Mouse (Mus musculus) ovary, postnatal 10 days (tissue): ENCODE results near the gene Ambra1.

Experiments
- DNase-seq: peaks from one replicate; pipeline ENCODE4 v3.0.0; 2022; ENCODE audit warnings: low spot score

Ambra1 gene

DNA sequence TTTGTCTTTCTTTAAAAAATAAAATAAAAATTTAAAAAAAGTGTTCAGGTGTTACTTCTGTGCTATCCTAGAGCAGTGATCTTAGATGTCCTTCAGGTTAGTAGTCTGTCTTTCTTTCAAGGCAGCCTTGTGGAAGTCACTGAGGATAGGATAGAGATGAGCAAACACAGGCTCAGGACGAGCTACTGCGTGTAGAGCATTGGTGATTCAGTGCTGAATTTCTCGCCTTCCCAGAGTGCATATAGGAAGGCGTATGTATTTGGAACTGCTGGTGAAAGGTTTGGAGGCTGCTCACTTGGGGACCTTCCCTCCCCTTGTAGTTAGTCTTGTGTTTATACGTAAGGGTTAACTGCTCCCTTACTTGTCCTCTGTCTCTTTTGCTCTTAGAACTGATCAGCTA lies 5.3 kb downstream of the Ambra1 start:
- no peak for DNase-seq

DNA sequence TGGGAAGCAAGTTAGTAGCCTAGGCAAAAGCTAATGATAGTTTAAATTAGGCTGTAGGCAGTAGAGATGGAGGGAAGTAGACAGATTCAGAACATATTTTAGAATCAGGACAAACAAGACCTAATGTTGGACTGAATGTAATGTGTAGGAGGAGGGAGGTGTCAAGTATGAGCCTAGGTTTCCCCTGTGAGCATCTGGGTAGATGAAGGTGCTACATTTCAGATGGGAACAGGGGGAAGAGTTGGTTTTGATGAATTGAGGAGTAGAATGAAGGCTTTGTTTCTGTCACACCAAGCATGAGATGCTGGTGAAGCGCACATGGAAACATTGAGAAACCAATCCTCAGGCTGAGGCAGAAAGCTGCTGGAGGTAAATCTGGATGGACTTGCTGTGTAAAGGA lies 9.7 kb downstream of the Ambra1 start:
- no peak for DNase-seq

DNA sequence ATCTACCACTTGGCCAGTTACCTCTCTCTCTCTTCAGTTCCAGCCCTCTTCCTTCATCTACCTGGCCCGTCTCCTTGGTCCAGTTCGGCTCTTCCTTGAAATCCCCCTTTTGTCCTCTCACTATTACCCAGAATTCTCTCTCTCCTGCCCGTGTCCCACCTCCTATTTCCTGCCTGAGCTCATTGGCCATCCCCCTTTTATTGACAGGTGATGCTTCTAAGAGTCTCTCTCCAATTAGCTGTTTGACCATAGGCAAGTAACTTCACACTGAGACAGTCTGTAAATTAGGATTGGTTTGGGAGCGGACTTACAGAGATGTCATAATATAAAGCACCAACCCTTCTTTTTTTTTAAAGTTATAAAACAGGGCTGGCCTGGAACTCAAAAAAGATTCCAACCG lies 14.8 kb downstream of the Ambra1 start:
- DNase-seq, result no peak

DNA sequence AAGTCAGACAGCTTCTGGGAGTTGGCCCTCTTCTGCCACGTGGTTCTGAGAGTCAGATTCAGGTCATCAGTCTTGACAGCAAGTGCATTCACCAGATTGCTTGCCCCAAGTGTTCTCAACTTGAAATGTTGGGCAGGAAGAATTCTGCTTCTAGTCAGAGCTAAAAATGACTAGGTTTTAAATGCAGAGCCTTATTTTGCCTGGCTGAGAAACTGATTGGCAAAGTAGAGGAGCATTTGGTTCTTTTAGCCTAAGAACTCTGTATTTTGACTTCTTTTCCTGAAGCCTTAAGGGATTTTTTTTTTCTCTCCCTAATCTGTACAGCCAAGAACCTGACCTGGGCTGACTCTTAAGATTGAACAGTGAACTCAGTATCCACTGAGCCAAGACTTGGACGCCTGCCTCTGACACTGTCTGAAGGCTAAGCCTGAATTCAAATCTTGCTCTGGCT lies 19.9 kb downstream of the Ambra1 start:
- no peak for DNase-seq

DNA sequence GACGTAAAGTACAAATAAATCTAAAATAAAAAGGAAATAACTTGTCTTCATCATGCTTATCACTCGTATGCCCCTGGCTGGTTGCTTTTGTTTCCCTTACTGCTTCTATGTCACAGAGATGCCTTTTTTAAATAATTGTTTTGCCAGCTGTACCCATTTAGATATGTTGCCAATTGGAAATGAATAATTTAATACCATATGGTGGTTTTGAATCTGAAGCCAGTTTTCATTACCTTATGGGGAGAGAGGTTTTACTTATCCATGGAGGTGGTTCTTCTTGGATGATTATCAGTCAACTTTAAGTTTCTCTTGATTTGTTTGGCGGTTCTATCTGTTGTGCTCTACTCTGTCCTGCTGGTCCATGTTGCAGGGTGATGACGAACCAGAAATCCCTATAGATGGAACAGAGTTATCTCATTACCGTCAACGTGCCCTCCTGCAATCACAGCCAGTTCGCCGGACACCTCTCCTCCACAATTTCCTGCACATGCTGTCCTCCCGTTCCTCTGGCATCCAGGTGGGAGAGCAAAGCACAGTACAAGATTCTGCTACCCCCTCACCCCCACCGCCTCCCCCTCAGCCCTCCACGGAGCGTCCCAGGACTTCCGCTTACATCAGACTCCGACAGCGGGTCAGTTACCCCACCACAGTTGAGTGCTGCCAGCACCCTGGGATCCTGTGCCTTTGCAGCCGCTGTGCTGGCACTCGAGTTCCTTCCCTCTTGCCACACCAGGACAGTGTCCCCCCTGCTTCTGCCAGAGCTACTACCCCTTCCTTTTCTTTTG lies 42.2 kb downstream of the Ambra1 start:
- no peak for DNase-seq

DNA sequence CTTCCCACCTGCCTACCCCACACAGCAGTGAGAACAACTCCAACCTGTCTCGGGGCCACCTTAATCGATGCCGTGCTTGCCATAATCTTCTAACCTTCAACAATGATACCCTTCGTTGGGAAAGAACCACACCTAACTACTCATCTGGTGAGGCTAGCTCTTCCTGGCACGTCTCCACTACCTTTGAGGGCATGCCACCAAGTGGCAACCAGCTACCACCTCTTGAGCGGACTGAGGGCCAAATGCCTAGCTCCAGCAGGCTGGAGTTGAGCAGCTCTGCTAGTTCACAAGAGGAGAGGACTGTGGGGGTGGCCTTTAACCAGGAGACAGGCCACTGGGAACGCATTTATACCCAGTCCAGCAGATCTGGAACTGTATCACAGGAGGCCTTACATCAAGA lies 43.4 kb downstream of the Ambra1 start:
- DNase-seq, result no peak

DNA sequence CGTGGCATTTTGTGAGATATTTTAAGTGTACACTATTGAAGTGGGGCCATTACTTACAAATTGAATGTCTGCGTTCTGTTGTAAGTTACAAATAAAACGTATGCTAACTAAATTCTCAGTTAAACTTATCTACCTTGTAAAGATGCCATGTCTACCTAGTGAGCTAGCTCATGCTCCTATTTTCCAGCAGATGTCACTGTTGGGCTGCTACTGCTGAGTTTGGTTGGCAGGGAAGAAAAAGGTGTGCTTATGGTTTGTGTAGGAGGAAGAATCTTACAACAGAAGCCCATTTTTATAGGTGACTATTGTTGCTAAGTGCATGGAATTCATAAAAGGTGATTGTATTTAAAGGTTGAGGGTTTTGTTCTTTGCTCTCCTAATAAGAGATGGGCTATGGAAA lies 49.2 kb downstream of the Ambra1 start:
- DNase-seq, result no peak

DNA sequence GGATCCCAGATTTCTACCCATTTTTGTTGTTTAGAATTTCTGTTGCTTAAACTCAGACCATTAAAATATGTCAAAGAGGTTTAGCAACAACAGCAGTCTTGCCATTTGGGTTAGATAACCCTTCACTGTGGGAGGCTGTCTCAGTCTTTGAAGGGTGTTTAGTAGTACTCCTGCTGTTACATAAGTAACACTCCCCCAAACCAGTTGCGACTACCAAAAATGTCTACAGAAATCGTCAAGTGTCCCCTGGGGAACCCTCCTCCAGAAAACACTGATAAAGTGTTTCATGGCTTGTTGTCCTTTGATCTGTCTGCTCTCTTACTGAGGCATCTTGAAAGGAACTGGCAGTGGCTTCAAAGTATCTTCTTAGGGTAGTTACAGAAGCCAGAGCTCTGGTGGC lies 61.7 kb downstream of the Ambra1 start:
- no peak for DNase-seq

DNA sequence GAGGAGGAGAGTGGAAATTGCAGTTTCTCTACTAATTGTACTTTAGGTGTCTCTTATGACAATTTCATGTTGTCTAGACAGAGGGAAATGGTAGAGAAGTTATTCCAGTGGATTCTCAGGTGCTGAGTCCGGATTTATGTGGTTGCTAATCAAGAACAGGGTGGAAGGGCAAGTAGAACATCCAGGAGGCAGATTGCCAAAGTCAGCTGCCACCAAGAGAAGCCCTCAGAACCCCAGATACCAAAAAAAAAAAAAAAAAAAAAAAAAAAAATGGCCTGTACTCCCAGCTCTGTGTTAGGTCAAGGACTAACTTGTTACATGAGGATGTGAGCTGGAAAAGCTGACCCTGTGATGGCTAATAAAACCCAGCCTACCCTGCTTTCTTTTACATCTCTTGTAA lies 62.4 kb downstream of the Ambra1 start:
- no peak for DNase-seq

DNA sequence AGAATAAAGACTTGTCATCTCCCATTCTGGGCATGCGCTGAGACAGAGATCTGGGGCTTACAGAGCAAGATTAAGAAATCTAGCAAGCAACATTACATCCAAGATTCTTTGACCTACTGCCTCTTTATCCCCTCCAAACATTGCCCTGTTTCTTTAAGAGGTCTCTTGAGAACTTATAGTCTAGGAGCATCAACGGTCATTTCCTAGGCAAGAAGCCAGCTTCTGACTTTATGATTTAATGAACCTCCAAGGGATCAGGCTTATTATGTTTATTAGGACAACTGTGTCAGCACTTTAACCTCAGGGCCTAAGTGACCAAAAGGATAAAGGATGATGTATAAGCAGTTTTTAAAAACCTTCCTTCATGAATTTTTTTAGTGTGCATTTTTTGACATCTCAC lies 64.5 kb downstream of the Ambra1 start:
- DNase-seq, result no peak

DNA sequence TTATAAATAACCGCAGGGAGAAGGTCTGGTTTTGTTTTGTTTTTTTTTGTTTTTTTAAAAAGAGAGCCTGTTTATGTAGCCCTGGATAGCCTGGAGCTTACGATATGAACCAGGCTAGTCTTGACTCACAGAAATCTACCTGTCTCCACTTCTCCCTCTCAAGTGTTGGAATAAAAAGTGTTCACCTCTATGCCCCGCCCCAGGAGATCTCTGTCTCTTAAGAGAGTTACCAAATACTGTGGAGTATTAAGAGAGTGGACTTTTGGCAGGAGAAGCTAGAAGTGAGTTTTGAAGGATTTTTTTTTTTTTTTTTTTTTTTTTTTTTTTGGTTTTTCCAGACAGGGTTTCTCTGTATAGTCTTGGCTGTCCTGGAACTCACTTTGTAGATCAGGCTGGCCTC lies 65.2 kb downstream of the Ambra1 start:
- DNase-seq, result no peak

DNA sequence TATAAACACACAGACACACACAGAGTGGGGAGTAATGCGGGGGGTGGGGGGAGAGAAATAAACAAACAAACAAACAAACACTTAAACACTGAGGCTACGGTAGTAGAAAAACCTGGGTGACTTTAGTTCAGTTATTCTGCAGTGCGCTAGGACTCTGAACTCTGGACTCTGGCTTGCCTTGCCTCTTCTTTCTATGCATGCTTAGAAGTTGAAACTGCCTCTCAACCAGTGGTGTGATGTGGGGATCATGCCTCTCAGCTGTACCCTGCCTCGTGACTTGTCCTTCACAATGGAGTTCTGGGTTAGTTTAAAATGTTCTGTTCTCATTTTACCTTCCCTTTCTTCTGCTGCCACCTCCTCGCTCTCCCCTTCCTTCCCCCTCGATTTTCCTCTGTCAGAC lies 81.5 kb downstream of the Ambra1 start:
- DNase-seq, result no peak

DNA sequence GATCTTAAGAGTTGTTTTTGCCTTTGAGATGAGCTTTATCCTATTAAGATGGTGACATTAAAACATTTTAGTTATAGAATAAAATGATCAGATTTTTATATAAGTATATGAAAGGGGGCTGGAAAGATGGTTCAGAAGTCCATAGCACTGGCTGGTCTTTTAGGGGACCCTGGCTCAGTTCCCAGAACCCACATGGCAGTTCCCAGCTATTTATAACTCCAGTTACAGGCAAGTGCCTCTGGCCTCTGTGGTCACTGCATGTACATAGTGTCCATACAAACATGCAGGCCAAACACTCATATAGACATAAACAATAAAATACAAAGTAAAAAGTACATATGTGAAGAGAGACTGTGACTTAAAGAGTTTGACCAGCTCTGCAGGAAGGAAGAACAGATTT lies 86.8 kb downstream of the Ambra1 start:
- DNase-seq, result no peak

DNA sequence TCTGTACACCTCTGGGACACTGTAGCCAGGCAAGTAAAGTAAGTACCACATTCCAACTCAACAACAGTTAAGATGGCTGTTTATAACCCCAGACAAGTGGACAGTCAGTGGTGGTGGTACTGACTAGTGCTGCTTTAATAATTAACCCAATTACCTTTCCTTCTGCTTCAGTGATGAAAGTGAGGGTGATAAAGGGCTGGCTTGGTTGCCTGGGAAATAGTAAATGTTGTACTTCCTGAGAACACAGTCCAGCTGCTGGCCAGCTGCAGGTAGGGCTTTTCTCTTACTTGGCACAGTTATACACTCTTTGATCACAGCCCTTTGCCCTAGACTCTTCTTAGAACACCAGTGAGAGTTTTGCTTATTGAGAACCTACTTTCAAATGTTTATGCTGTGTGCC lies 102.3 kb downstream of the Ambra1 start:
- no peak for DNase-seq

DNA sequence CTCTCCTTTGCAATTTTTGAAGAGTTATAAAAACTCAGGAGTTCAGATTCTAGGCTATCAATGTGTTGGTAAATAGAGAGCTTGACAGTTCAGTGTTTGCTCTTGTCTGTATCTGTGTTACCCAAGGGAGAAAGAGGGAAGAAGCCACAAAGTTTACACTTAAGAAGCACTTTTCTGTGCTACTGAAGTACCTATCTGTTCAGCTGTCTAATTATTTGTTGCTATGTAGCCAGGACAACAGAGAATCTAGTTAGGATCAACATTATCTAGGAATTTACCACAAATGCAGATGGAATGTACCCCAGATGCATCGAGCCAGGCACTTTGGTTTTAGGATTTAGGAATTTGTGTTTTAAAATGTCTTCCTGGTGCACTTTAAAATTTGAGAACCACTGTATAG lies 104.3 kb downstream of the Ambra1 start:
- DNase-seq, result no peak

DNA sequence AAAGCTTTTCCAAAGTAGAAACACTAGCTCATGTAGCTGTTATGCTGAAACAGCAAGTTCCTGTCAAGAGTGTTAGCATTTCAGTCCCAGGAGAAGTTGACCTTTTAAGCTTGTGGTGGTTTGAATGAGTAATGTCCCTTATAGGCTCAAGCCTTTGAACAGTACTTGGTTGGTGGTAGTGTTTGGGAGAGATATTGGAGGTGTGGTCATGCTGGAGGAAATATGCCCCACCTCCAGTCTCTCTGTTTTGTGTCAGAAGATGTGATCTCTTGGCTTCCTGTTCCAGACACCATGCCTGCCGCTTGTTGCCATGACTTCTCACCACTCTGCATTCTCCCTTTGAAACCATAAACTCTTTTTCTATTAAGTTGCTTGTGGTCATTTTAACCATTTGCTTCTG lies 105.1 kb downstream of the Ambra1 start:
- DNase-seq, result no peak

DNA sequence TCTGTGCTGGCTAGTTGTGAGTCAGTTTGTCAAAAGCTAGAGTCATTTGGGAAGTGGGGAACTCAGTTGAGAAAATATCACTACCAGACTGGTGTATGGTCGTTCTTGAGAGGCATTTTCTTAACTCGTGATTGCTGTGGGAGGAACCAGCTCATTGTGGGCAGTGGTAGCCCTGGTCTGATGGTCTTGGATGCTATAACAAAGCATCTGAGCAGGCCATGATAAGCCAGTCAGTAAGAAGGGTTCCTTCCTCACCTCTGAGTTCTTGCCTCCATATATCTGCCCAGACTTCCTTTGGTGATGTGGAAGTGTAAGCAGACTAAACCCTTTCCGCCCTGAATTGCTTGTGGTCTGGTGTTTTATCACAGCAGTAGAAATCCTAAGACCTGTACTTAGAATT lies 105.7 kb downstream of the Ambra1 start:
- no peak for DNase-seq

DNA sequence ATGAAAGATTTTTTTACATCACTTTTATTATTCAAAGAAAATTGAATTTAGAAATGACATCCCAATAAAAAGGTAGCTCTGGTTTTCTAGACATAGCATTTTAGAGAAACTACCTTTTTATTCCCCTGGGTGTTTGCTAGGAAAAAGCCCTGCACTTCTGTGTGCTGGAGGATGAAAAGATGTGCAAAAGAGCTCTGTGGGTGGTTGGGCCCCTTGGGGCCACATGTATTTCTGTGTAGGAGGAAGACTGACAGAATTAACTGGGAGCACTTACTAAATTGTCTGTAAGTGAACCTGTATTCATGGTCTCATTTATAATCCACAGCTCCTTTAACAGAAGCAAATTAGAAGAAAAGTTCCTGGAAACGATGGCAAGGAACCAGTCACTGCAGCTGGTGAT lies 114.2 kb downstream of the Ambra1 start:
- DNase-seq, result no peak

DNA sequence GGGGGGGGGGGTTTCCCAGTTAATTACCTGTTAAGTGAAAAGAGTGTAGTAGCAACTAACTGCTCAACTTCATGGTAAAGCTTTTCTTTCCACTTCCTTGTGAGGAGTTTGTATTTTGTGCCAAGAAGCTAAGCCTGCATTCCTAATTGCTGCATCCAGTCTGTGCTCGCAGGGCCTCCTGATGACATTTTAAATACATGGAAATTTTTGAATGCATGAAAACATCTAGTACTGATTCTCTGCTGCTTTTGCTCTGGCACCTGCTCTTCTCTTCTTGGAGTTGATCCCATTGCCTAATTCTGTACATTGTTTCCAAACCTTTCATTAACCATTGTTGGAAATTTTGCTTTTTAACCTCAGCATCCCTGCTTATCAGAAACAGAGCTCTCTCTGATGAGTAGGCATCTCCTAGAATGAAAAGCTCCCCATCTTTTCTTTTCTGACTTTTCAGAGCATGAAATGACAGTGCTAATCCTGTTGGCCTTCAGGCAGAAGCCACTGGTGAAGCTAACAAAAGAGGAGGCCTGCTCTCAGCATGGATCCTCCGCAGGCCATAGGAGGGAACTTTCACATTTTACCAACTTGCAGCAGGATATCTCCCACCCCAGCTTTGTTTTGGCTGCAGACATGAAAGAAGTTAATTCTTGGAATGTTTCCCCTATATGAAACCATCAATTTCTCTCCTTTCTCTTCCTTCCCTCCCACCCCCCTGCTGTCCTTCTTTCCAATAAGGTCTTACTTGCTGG lies 122.7 kb downstream of the Ambra1 start:
- DNase-seq, result no peak

DNA sequence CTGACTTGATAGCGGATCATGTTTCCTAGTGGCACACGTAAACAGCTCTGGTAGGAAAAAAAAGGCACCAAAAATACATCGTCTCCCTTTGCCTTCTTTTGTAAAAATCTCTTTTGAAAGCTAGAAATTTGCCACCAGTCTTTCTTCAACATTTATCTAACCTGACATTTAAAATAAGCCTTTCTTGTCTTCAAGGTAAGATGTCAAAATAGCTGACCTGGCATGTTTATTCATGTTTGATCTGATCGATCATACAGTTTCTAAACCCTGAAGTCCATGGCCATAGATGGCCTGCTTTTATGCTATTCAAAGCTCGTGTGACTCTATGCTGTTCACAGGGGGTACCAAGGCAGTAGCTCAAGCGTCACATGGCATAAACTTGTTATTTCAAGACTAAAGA lies 124.6 kb downstream of the Ambra1 start:
- DNase-seq, result no peak

DNA sequence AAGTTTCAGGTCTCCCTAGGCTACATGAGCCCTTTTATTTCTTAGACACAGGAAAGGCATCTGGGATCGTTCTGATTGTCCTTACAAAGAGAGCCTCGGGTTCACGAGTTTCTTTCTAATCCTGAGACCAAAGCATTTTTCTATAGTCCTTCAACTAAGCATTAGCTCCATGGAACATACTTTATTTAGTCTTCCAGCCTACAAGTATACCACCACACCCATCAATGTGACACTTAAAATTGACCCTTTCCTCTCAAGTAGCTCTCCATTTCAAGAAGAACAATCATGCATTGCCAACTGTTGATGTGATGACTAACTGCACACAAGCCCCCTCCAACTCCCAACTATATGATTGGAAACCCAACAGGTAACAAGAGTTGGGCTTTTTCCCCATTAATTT lies 127.0 kb downstream of the Ambra1 start:
- DNase-seq, result no peak

DNA sequence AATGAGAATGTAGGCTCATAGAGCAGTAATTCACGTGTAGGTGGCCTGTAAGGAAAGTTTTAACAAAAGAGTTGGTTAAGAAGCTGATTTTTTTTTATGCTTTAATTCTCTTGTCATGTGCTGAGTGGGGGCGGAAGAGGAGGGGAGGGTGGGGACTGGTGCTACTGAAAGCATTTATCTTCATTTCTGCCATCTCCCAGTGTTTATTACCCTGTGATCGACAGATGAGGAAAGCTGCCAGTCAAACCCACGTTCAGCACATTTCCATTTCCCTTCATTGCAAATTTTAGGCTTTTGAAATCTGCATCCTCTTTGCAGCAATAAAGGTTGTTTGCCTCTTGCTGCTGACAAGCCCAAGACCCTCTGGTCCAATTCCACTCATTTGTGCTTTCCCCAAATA lies 129.5 kb downstream of the Ambra1 start:
- no peak for DNase-seq

DNA sequence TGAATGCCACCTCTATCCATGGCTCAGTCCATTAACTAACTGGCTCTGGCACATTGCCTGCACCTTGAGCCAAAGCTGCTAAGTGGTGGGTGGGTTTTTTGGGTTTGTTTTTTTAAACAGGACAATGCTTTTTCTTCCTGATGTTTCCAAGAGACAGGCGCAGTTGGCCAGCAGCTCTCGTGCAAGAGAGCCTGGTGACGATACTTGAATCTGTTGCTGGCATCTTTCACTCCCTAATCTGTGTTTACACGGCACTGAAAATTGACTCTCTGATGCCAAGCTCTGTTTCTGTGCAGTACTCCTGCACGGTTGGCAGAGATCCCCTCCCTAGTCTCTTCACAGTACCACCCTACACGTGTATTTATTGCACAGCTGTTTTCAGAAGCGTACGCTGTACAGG lies 140.8 kb downstream of the Ambra1 start:
- no peak for DNase-seq

DNA sequence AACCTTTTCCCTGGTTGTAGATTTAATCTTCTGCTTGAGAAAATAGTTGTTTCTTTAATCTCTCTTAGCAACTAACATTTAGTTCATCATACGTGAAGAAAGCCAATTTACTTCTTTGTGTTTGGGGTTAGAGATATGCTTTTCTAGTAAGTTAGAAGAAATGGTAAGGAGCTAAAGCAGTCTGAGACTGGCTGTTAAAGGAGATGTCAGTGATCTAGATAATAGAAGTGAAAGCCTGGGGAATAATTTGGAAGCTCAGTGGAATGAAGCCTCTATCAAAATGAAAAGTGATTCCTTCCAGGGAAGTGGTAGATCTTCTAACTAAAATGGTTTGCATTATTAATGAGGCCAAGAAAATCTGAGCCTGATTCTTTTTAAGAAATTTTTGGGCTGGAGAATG lies 141.3 kb downstream of the Ambra1 start:
- no peak for DNase-seq
